Mouse (Mus musculus): Measurements from ENCODE around the gene Olfr1130.
"Not testable (repeated sequence)": the region's sequence is repeated elsewhere in the genome, so short reads cannot be mapped to it uniquely, and the experiment has no call there.

DNA sequence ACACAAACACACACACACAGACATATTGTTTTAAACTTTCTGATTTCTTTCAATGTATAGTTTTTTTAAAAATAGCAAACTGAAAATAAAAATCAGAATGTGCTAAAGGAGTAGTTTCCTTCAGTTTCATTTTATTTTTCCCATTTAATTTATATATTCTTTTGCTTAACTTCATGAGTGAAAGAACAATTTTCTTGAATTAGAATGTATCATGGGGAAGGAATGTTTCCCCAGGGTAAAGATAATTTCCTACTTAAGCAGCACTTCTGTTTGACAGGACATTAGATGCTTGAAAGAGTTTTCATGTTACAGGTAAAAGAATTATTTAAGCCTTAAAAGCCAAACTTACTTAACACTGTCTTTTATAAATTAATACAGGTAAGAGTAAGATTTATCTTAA, at the start of gene Olfr1130:
- TF ChIP-seq CTCF (IDR thresholded peaks at IDR 0.05; ENCODE audit: extremely low read depth, insufficient read length, insufficient replicate concordance, low read depth, low read length); POLR2A (IDR thresholded peaks at IDR 0.05; ENCODE audit: low read depth, low read length): not testable (repeated sequence)
